Mouse (Mus musculus): ENCODE data around the gene 0610010K14Rik. TPM values are rescaled to one million over a fixed set of nuclear protein-coding genes. Genes with fewer than 3 reads are reported as not detected.

Gene 0610010K14Rik
- total and polyA plus RNA-seq, 2 experiments from 2014 or later = 47.7 to 102 TPM

DNA sequence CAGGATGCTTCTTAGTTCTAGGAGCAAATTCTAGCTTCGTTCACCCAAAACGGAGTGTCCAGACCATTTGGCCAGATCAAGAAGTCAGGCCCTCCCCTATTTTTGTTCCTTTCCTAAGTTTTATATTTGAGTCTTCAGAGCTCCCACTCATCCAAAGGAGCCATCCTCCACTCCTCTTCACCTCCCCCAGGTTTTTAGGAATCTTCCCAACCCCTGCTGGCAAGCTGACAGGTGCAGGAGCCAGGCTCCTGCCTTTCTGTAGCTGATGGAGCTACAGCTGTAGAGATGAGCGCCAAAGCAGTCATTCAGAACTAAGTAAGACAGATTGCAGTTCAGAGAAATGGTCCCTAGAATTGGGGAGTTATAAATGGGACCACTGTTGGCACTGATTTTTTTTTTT, 41.2 kb upstream of the 0610010K14Rik start:
- H3K36me3 ChIP-seq (replicated peaks; ENCODE audit: control insufficient read depth, insufficient read depth, low read length) = no peaks in the 10 kb centered on the region
- no peak for DNase-seq (ENCODE audit: low spot score)
- H3K9me3 ChIP-seq (replicated peaks; ENCODE audit: control insufficient read depth, low read length) = no peaks in the 10 kb centered on the region
- TF ChIP-seq CTCF (IDR thresholded peaks at IDR 0.05; ENCODE audit: low read depth) (no peak), EP300 (IDR thresholded peaks at IDR 0.05; ENCODE audit: low read depth) (no peak)
- WGBS = 69% methylated on average over 3 of the region's 3 CpGs
- no peaks in the 10 kb centered on the region for H3K4me1 ChIP-seq (ENCODE audit: control insufficient read depth, insufficient read depth)
- no peak overlapping the region for H3K4me2 ChIP-seq (ENCODE audit: low read depth, low read length)
- ATAC-seq (ENCODE audit: insufficient read depth, low read depth) = no peak
- no peaks in the 10 kb centered on the region for H3K27me3 ChIP-seq (ENCODE audit: control insufficient read depth, insufficient read depth, low read length)
- no peak overlapping the region for H3K27ac ChIP-seq (ENCODE audit: low read depth)
- no peak overlapping the region for H3K4me3 ChIP-seq (ENCODE audit: low read depth, low read length)
- no peak overlapping the region for H3K9ac ChIP-seq (replicated peaks; ENCODE audit: low read depth, low read length)

DNA sequence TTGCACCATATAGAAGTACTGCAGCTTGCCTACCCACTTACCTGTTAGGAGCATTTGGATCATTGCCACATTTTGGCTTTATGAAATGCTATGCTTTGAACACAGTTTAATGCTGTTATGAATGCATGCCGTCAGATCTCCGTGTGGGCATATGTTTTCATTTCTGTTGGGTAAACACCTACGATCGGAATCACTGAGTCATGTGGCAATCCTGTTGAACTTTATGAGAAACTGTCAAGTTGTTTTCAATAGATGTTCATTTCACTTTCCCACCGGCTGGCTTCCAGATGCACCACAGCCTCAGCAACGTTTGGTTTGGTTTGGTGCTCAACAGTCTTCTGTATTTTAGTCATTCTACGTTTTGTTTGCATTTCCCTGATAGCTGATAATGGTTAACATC, 33.9 kb upstream of the 0610010K14Rik start:
- no peak overlapping the region for H3K4me3 ChIP-seq (ENCODE audit: low read depth, low read length)
- WGBS = 75% methylated on average over 7 of the region's 7 CpGs
- H3K27ac ChIP-seq (ENCODE audit: low read depth) = no peak overlapping the region
- no peak overlapping the region for H3K4me2 ChIP-seq (ENCODE audit: low read depth, low read length)
- H3K9ac ChIP-seq (replicated peaks; ENCODE audit: low read depth, low read length) = no peak overlapping the region
- 0 out of 2 replicates have a peak, but pooled peaks cover 4% of the 10 kb centered on the region for H3K4me1 ChIP-seq (ENCODE audit: control insufficient read depth, insufficient read depth)
- H3K36me3 ChIP-seq (replicated peaks; ENCODE audit: control insufficient read depth, insufficient read depth, low read length) = no peaks in the 10 kb centered on the region
- H3K27me3 ChIP-seq (ENCODE audit: control insufficient read depth, insufficient read depth, low read length) = no peaks in the 10 kb centered on the region
- DNase-seq (ENCODE audit: low spot score) (no peak), ATAC-seq (ENCODE audit: insufficient read depth, low read depth) (no peak)
- TF ChIP-seq CTCF (IDR thresholded peaks at IDR 0.05; ENCODE audit: low read depth) (no peak), EP300 (IDR thresholded peaks at IDR 0.05; ENCODE audit: low read depth) (no peak)
- no peaks in the 10 kb centered on the region for H3K9me3 ChIP-seq (replicated peaks; ENCODE audit: control insufficient read depth, low read length)

DNA sequence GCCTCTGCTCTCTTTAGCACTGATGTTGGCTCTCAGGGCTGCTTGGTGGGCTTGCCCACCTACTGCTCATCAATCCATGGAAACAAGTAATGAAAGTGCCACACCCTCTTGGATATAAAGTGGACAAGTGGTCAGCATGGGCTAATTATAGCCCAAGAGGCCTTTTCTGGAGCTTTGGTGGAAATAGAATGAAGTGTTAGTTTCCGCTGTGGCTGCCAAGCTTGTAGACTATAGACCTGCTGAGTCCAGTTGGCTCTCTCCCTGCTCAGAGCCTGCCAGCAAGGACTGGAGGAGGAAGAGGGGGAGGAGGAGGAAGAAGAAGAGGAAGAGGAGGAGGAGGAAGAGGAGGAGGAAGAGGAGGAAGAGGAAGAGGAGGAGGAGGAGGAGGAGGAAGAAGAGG, 28.7 kb upstream of the 0610010K14Rik start:
- H3K4me1 ChIP-seq (ENCODE audit: control insufficient read depth, insufficient read depth) = peaks cover 17% of the 10 kb centered on the region
- no peak overlapping the region for H3K9ac ChIP-seq (replicated peaks; ENCODE audit: low read depth, low read length)
- peak; percentile 82 for ATAC-seq (ENCODE audit: insufficient read depth, low read depth)
- peak; percentile 75 for DNase-seq (ENCODE audit: low spot score)
- H3K27ac ChIP-seq (ENCODE audit: low read depth) = peak overlapping the region; percentile 67
- 23% methylated on average over 1 of the region's 1 CpGs for WGBS
- no peak overlapping the region for H3K4me3 ChIP-seq (ENCODE audit: low read depth, low read length)
- H3K4me2 ChIP-seq (ENCODE audit: low read depth, low read length) = 0 out of 2 replicates have a peak overlapping the region, but pooled peaks have one; percentile 12
- no peaks in the 10 kb centered on the region for H3K9me3 ChIP-seq (replicated peaks; ENCODE audit: control insufficient read depth, low read length)
- no peaks in the 10 kb centered on the region for H3K27me3 ChIP-seq (ENCODE audit: control insufficient read depth, insufficient read depth, low read length)
- TF ChIP-seq EP300 (IDR thresholded peaks at IDR 0.05; ENCODE audit: low read depth) (no peak), CTCF (IDR thresholded peaks at IDR 0.05; ENCODE audit: low read depth) (no peak)
- no peaks in the 10 kb centered on the region for H3K36me3 ChIP-seq (replicated peaks; ENCODE audit: control insufficient read depth, insufficient read depth, low read length)

DNA sequence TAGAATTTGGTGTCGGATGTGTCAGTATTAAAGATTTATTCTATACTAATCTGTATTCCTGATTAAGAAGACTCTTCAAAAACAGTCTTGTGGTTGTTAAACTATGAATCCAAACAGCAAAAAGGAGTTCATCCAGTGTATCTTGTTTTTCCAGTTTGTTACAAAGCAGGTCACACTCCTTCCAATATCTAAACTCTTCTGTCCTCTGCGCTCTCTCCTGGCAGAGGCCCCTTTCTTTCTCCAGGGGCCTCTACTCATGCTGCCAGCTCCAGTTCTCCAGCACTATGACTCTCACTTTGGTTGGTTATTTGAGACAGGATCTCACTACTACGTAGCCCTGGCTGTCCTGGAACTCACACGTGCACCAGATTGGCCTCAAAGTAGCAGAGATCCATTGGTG, 28.1 kb upstream of the 0610010K14Rik start:
- no peak overlapping the region for H3K9ac ChIP-seq (replicated peaks; ENCODE audit: low read depth, low read length)
- no peaks in the 10 kb centered on the region for H3K9me3 ChIP-seq (replicated peaks; ENCODE audit: control insufficient read depth, low read length)
- ATAC-seq (ENCODE audit: insufficient read depth, low read depth) (no peak), DNase-seq (ENCODE audit: low spot score) (no peak)
- H3K27me3 ChIP-seq (ENCODE audit: control insufficient read depth, insufficient read depth, low read length) = no peaks in the 10 kb centered on the region
- H3K4me3 ChIP-seq (ENCODE audit: low read depth, low read length) = no peak overlapping the region
- H3K27ac ChIP-seq (ENCODE audit: low read depth) = peak overlapping the region; percentile 67
- 46% methylated on average over 4 of the region's 4 CpGs for WGBS
- TF ChIP-seq CTCF (IDR thresholded peaks at IDR 0.05; ENCODE audit: low read depth) = no peak
- H3K36me3 ChIP-seq (replicated peaks; ENCODE audit: control insufficient read depth, insufficient read depth, low read length) = no peaks in the 10 kb centered on the region
- H3K4me1 ChIP-seq (ENCODE audit: control insufficient read depth, insufficient read depth) = peaks cover 17% of the 10 kb centered on the region
- H3K4me2 ChIP-seq (ENCODE audit: low read depth, low read length) = no peak overlapping the region

DNA sequence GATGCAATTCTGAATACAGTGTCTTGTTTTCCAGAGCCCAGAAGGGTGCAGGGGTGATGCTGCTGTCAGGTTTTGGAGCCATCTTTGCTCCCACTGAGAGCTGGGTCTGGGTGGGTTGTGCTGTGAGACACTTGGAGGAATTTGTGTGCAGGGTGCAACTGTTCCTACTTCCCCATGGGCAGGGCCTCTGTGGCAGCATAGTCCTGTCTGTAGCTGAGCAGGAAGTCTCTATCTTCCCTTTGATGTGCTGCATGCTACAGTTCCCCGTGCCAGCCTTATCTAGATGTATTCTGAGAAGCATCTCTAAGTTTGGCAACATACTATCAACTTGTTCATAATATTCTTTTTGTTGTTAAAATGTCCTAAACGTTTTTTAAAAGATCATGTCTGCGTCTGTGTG, 27.5 kb upstream of the 0610010K14Rik start:
- Histone ChIP-seq H3K27me3 (ENCODE audit: control insufficient read depth, insufficient read depth, low read length) (no peaks in the 10 kb centered on the region), H3K9ac (replicated peaks; ENCODE audit: low read depth, low read length) (no peak overlapping the region), H3K27ac (ENCODE audit: low read depth) (peak overlapping the region; percentile 67; the same call in 1 of the 2 replicates), H3K4me2 (ENCODE audit: low read depth, low read length) (no peak overlapping the region), H3K36me3 (replicated peaks; ENCODE audit: control insufficient read depth, insufficient read depth, low read length) (no peaks in the 10 kb centered on the region), H3K9me3 (replicated peaks; ENCODE audit: control insufficient read depth, low read length) (no peaks in the 10 kb centered on the region), H3K4me3 (ENCODE audit: low read depth, low read length) (no peak overlapping the region), H3K4me1 (ENCODE audit: control insufficient read depth, insufficient read depth) (peaks cover 17% of the 10 kb centered on the region)
- no peak for DNase-seq (ENCODE audit: low spot score)
- TF ChIP-seq EP300 (IDR thresholded peaks at IDR 0.05; ENCODE audit: low read depth) = no peak
- no peak for TF ChIP-seq CTCF (IDR thresholded peaks at IDR 0.05; ENCODE audit: low read depth)
- no peak for ATAC-seq (ENCODE audit: insufficient read depth, low read depth)
- WGBS = 33% methylated on average over 3 of the region's 3 CpGs

DNA sequence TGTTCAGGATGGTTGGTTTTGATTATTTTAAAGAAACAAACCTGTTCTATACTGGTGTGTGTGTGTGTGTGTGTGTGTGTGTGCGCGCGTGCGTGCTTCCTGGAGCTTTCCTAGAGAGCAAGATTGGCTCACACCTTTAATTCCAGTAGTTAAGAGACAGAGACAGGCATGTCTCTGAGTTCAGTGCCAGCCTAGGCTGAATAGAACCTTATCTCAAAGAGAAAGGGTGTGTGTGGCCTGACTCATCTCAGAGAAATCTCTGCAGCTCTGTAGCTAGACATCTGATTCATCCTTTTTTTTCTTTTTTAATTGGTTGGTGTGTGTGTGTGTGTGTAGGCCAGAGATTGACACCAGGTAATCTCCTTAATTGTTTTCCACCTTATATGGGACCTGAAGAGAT, 21.3 kb upstream of the 0610010K14Rik start:
- WGBS = 89% methylated on average over 4 of the region's 4 CpGs
- ATAC-seq (ENCODE audit: insufficient read depth, low read depth) = no peak
- no peaks in the 10 kb centered on the region for H3K9me3 ChIP-seq (replicated peaks; ENCODE audit: control insufficient read depth, low read length)

More for the DNA sequence above, 21.3 kb upstream of the 0610010K14Rik start:
- no peak overlapping the region for H3K4me3 ChIP-seq (ENCODE audit: low read depth, low read length)
- H3K27me3 ChIP-seq (ENCODE audit: control insufficient read depth, insufficient read depth, low read length) = peaks cover 16% of the 10 kb centered on the region
- no peak overlapping the region for H3K4me2 ChIP-seq (ENCODE audit: low read depth, low read length)
- H3K9ac ChIP-seq (replicated peaks; ENCODE audit: low read depth, low read length) = no peak overlapping the region
- no peak for TF ChIP-seq CTCF (IDR thresholded peaks at IDR 0.05; ENCODE audit: low read depth)
- TF ChIP-seq EP300 (IDR thresholded peaks at IDR 0.05; ENCODE audit: low read depth) = no peak
- H3K27ac ChIP-seq (ENCODE audit: low read depth) = no peak overlapping the region
- no peaks in the 10 kb centered on the region for H3K4me1 ChIP-seq (ENCODE audit: control insufficient read depth, insufficient read depth)
- no peak for DNase-seq (ENCODE audit: low spot score)
- no peaks in the 10 kb centered on the region for H3K36me3 ChIP-seq (replicated peaks; ENCODE audit: control insufficient read depth, insufficient read depth, low read length)
